Mouse (Mus musculus) CH12.LX (cell line): ENCODE measurements around the gene Igfals.

ENCODE experiments used
- CHD2 ChIP-seq: IDR thresholded peaks from 2 replicates; pipeline ENCODE4 v1.6.1; 2011; ENCODE audit warnings: low read length, improper control_type of control experiment
- CTCF ChIP-seq, 2 experiments: IDR thresholded peaks in 1 of 2; conservative IDR thresholded peaks in 1 of 2; 2 replicates each; pipeline ENCODE4 v1.5.1; 2011 to 2012; ENCODE audit warnings: low read depth in 2 of 2, low read length in 2 of 2, improper control_type of control experiment in 1 of 2, inconsistent platforms in 1 of 2, mild to moderate bottlenecking in 1 of 2, moderate library complexity in 1 of 2
- EP300 ChIP-seq: IDR thresholded peaks from 2 replicates; pipeline ENCODE4 v1.6.1; 2011; ENCODE audit warnings: low read length, improper control_type of control experiment
- MXI1 ChIP-seq: IDR thresholded peaks from 2 replicates; pipeline ENCODE4 v1.6.1; 2011; ENCODE audit warnings: mild to moderate bottlenecking, low read depth, low read length, improper control_type of control experiment
- NELFE ChIP-seq: IDR thresholded peaks from 2 replicates; pipeline ENCODE4 v1.6.1; 2011; ENCODE audit warnings: low read depth, low read length, improper control_type of control experiment
- TBP ChIP-seq: conservative IDR thresholded peaks from 2 replicates; pipeline ENCODE4 v1.6.1; 2011; ENCODE audit warnings: low read depth, low read length, improper control_type of control experiment
- UBTF ChIP-seq: IDR thresholded peaks from 2 replicates; pipeline ENCODE4 v1.6.1; 2012; ENCODE audit warnings: low read depth, mild to moderate bottlenecking, inconsistent platforms, low read length, improper control_type of control experiment, moderate library complexity

GRCm38 (mm10) chr17:24894995-24895547 is 29.3 kb downstream of the Igfals start, which contains the start of the genes Eme2 and Mrps34:
- TF ChIP-seq CTCF (conservative IDR thresholded peaks at IDR 0.05 in 1 of 2, IDR thresholded peaks at IDR 0.05 in 1 of 2; ENCODE audit: low read depth in 2 of 2, low read length in 2 of 2) (no peak), UBTF (peak; percentile 91), NELFE (peak; percentile 88), TBP (peak; percentile 84), MXI1 (peak; percentile 85; the same call in 1 of the 2 replicates), CHD2 (no peak), EP300 (no peak)
